Mouse (Mus musculus) testis, postnatal 14 days (tissue): ENCODE data around the gene Epha1.

Experiments
- DNase-seq: peaks from one replicate; pipeline ENCODE4 v3.0.0; 2021; ENCODE audit warnings: low spot score

Gene Epha1

GRCm38 (mm10) chr6:42372816-42373547 lies at the start of gene Epha1:
Gene Epha1, minus strand, starts transcription at chr6:42373268.
- DNase-seq: no peak

DNA sequence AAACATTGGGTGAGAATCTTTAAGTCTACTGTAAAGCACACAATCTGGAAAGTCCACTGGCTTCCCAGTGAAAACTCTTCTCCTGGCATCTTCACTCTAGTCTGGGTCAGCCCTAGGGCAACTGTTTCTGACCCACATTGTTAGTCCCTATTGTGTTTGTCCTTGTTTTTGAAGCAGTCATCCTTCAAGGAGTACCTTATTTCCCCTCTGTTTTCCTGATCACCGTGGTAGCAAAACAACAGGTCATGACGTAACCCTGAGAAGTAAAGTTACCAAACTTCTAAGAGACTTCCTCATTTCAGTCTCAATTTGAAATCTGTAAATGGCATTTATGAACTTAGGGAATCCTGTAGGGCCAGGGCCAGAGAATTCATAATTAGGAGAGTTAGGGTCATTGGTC lies 48.4 kb upstream of the Epha1 start:
- no peak for DNase-seq

DNA sequence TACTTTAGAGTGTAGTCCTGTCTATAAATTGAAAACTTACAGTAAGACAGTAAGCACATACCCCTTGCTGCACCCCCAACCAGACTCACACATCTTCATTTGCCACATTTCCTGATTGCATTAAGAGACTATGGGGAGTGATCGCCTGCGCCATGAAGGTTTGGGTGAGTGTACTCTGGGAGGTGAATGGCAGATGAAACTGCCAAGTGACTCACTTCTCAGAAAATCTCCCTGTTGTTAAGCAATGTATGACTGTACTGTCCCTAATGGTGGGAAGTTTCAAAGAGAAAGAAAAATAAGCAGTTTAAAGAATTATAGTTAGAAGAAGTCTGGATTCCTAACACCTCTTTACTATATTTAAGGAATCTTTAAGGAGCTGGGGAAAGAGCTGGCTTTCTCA lies 46.4 kb upstream of the Epha1 start:
- DNase-seq: no peak

DNA sequence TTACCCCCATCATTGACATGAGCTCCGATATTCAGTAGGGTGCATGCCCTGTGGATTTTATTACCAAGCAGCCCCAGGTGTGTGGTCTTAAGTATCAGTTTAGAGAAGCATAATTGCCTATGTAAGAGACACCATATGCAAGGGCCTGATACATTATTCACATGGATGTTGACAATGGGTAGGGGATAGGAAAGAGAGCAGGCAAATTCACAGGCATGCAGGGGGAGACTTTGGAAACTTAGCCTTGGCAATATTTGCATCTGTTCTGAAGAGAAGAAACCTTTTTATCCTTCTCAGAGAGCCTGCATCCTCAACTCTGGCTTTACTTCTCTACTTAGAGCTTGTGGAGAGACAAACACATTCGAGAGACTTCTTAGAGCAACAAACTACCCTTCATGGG lies 32.1 kb upstream of the Epha1 start, which contains the start of gene Tas2r135:
Gene Tas2r135 (plus strand): TSS at position 301 of the 400 bp plus-strand sequence.
- no peak for DNase-seq

DNA sequence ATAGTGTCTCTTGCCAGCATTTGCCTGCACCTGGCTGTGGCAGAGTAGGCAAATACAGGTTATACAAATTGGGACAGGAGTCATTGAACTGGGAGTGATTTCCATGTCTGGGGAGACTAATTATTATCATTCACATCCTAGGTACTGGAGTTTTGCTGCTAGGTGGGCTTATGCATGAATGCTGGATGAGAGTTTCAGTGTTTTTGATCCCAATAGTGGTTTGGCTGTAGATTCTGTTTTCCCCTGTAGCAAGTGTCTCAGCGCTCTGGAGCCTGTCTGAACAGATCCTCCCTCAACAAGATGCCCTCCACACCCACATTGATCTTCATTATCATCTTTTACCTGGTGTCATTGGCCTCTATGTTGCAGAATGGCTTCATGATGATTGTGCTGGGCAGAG lies 26.9 kb upstream of the Epha1 start, which contains the start of gene Tas2r143:
Gene Tas2r143 (plus strand): TSS at position 301 of the 400 bp plus-strand sequence.
- no peak for DNase-seq

- no peak for DNase-seq
These were observed 25.9 kb upstream of the Epha1 start for GRCm38 (mm10) chr6:42398998-42399397.

DNA sequence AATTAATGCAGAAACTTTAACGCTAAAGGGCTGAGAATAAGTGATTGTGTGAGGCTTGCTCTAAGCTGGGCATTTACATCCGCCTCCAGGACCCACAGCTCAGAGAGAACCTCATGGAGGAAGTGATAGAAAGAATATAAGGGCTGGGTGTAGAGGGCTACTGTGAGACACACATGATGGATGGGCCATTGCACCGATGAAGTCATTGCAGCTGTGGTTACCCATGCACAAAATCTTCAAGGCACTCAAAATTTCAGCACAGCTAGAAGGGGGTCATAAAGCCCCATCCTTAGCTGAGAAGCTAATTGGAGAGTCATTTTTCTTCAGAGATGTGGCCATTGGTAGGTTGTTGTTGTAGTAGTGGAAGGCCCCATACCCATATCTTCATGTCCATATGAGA lies 25.2 kb upstream of the Epha1 start:
- no peak for DNase-seq

DNA sequence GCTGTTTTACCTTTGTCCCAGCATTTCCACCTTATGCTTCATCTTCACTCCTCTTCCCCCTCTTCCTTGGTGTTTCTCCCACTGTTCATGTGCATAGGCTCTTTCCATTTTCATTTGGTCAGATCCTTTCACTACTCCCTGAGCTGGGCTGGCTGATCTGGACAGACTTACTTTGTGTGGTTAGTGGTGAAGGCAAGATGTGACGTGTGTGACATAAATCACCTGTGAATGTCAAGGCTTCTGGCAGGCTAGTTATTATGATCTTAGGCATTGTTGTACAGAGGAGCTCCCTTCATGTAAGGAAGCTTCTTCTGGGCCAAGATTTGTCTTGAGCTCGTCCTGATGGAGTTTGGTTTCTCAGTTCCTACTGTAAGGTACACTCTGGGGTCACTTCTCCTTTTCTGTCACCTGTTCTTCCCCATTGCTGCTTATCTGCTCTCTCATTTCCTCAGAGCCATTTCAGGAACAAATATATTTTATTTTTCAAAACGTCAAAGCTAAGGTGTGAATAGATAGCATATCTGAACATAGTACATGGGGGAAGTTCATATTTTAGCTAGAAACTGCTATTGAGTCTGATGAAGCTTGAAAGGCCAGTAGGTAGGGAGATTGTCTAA lies 24.1 kb upstream of the Epha1 start:
- no peak for DNase-seq

DNA sequence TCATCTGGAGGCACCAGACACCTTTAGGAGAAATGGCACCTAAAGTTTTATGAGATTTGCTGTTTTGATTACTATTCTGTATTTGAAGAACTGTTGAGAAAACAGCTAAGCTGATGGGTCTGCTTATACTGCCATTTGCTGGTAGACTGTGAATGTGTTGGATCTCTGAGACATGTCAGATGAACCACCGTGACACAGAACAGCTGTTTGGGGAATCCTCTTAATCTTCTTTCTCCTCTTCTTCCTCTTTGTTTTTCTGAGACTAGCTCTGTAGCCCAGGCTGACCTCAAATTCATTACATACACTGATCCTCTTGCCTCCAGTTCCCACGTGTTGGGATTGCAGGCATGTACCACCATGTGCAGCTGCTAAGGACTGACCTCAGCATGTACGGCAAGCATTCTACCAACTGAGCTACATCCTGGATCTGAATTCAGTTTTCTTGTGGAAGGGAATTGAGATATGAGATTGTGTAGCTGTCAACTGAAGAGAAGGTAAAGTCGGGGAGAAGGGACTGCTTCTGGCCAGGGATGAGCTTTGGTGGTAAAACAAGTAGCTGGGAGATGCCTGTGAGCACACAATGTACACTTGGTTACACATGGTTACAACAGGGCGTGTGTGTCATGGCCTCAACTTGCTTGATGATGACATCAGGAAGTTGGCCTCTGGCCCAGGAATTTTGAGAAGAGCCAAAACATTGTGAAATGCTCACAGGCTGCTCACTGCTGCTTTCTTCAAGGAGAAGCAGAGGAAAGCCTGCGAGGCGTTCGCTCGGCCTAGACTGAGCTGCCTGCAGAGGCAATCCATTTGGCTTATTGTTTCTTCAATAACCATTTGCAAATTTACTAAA lies 23.1 kb upstream of the Epha1 start:
- peak; percentile 75 for DNase-seq

DNA sequence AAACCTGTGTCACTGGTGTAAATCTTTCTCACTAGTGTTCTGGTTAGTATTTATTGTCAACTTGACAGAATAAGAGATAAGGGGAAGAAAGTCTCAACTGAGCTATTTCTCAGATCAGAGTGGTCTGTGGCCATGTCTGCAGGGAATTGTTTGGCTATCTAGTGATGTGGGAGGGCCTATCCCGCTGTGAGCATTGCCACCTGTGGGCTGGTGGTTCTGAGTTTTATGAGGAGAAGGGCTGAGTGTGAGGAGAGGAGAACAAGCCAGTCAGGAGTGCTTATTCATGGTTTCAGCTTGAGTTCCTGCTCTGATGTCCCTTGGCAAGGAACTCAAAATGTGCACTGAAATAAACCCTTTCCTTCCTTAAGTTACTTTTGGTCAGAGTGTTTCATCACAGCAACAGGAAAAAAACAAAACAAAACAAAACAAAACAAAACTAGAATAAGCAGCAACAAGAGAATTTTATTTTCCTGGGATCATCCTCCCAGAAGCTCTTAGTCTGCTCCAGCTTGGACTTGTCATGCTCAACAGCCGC lies 18.8 kb upstream of the Epha1 start:
- DNase-seq: no peak

DNA sequence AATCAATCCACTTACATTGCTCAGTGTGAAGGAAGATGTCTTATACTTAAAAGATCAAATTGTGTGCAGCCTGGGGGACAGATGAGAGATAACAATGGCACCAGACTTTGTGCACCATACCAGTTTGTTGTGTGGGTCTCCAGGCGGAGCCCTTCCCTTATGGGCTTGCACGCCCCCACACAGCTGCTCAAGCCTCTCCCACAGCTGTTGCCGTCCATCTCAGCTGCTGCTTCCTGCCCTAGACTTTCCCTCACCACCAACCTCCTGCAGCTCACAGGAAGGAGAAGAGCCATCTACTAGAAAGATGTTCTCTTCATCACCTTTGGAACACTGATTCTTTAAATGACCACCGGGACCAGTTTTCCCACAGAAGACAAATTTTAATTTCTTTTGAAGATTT lies 12.6 kb upstream of the Epha1 start:
- DNase-seq: no peak

GRCm38 (mm10) chr6:42383360-42383759 lies 10.3 kb upstream of the Epha1 start:
- no peak for DNase-seq

DNA sequence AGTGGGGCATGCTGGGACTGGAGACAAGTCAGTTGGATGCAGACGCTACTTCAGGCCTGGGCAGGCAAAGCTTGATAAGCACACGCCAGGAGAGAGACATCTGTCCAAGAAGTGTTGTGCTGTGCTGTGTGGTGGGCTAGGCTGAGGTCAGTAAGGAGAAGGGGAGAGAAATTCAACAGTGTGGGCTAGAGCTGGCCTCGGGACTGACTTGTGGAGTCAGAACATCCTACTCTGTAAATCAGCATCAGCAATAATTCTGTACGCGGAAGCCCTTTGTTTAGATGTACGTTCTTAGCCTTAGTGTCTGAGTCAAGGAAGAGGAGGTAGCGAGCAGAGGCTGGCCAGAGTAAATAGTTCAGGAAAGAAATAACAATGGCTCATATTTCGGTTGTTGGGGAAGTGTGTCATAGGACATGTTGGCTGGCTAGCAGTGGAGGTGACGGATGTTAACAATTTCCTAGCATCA lies 8.9 kb upstream of the Epha1 start:
- DNase-seq: no peak

GRCm38 (mm10) chr6:42381221-42381620 lies 8.2 kb upstream of the Epha1 start:
- DNase-seq: no peak

DNA sequence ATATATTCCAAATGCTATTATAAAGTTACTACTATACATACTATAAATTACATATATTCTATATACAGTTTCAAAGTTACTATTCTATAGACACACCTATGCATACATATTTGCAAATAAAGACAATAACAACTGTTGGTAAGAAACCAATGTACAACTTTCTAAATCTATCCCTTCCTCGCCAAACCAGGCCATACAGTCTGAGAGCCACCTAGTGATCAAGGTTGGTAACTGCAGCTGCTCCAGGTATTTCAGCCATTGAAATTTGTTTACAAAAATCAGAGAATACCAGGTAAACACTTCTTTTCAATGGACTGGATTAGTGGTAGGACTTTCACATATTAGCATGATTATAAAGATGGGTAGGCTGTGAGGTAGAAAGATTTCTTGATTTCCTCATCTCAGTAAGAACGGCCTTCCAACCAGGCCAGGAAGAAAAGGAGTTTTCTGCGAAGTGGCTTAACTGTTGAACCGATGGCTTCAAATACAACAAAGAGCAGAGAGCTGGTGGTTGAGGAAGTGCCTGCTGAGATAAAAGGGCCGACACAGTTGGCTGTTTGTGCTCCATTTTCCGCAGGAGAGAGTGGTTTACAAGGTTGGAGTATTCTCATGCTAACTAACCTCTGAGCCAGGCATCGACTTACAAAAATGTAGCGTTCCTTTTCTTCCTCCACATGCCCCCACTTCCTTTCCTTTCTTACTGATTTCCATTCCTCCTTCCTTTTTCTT lies 7.5 kb upstream of the Epha1 start:
- no peak for DNase-seq

- no peak for DNase-seq
These were observed 6.5 kb upstream of the Epha1 start for GRCm38 (mm10) chr6:42379551-42379950.

DNA sequence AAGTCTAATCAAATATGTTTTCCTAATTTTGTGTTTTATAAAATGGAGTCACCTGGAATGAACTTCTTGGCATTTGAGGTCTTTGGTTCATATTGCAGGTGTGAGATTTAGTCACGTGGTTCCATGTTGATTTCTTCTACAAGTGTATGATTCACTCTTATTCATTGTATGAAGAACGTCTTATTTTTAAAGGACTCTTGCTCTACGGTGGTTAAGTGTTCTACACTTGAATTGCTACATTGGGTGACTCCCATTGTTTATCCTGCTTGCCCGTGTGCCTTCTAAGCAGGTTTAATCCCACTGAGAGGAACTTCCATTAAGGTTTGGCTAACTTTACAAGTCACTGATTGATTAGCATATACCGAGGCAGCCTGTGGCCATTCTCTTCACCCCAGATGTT lies 4.2 kb upstream of the Epha1 start:
- DNase-seq: no peak

DNA sequence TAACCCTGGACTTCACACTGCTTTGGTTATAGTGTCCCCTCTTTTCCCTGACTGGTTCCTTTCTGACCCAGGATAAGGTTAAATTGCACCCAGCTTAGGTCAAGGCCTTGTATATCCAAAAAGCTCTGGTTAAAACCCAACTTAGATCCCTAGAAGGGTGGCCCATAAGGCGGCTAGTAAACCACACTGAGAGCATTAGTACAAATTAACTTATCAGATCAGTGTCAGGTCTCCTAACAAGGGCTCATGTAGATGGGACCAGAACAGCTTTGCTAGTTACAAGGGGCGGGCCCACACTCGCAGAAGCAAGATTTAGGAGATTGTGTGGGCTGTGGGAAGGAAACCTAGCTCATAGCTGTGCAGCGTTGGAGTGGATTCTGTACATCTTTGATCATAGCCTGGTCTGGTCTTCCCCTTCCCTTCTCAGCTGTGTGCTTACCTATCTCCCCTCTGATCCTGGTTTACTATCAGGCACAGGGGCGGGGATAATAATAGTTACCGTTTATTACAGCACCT lies 3.5 kb upstream of the Epha1 start:
- DNase-seq: no peak

DNA sequence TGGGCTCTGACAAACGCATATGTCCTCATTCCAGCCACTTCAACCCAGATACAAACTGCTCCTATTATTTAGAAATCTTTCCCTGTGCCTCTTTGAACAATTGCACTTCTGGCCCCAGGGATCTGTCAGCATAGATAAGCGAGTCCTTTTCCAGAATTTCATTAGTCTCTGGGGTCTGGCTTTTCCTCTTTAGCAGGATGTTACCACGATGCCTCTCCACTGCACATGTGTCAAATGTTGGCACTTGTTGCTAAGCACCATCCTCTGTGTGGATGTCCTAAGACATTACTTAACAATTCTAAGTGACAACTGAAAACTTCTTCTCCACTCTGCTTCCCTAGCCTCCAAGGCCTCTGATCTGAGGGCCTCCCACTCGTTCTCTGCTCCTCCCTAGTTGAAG lies 2.9 kb upstream of the Epha1 start:
- no peak for DNase-seq

DNA sequence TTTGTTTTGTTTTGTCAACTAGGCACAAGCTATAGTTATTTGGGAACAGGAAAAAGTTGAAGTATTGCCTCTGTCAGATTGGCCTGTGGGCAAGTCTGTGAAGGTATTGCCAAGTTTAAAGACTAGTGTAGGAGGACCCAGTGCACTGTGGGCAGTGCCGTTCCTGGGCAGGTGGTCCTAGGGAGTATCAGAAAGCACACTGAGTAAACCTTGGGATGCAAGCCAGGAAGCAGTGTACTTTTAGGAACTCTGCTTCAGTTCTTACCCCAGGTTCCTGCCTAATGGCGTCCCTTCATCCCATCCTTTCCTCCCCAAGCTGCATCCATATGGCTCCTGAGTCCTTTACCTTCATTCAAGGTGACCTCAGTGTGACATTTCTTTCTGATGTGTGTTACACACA lies 2.1 kb upstream of the Epha1 start:
- no peak for DNase-seq

DNA sequence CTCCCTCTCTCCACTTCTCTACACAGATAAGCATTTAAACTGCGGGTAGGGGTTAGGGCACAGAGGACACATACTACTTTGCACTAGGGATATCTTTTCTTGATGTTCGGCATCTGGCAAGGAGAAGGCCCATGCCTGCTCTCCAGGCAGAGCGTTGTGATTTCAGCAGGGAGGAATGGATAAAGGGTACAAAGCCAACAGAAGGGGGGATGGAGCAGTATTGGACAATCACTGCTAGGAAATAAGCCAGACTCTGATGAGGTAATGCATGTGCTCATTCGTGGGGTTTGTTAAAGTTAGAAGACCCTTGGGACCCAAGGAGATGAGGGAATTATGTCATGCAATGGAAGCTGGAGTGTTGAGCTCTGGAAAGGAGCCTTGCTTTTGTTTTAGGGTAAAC lies 1.6 kb upstream of the Epha1 start:
- no peak for DNase-seq
